Mouse (Mus musculus) thymus, postnatal 36 days (tissue): Measurements from ENCODE around the gene Maml2.

Experiments
- DNase-seq, 2 experiments: peaks; one replicate each; pipeline ENCODE4 v3.0.0; 2022; ENCODE audit warnings: mixed read lengths in 2 of 2

The Maml2 gene

GRCm38 (mm10) chr9:13497016-13497415, 199.3 kb downstream of the Maml2 start:
- DNase-seq = no peak

DNA sequence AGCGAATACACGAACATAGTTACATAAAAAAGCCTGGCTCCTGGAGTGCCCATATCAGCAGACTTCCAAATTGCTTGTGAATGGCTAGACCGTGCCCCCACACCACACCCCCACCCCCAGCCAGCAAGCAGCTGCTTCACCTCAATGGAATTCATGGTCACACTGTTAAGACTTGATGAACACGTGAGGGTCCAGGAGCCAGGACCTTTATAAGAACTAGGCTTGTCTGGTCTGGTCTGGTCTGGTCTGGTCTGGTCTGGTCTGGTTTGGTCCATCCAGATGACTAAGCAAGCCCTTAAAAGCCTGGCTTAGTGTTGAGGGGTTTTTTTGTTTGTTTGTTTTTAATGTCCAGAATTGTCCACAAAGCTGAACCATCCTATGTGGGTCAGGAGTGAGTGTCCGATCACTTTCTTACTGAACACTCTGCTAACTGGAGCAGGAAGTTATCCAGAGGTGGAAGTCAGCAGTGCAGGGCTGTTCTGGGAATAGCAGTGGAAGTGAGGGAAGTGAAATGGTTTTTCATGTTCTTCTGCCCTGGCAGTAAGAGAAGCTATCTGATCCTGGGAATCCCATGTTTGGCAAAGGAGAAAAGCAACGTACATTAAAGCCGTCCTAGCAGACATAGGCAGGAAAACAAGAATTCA, 200.1 kb downstream of the Maml2 start:
- DNase-seq = no peak

- DNase-seq = no peak
Measured at GRCm38 (mm10) chr9:13500045-13500444, 202.3 kb downstream of the Maml2 start.

DNA sequence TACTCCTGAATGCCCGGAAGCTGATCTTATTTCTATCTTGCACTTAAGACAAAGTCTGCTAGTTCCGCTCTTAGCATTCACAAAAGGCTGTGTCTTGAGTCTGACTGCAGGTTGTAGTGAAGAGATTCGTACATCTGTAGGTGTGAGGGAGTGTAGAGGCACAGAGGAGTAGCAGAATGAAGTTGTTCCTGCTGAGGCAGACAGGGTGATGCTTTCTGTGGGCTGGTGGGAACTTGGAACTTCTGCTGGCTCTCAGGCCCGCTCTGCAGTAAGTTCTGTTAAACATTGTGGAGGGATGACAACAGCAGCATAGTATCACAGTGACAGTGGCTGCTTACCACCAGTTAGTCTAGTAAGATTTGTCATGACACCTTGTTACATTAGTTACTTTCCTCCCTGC, 207.3 kb downstream of the Maml2 start:
- no peak for DNase-seq

DNA sequence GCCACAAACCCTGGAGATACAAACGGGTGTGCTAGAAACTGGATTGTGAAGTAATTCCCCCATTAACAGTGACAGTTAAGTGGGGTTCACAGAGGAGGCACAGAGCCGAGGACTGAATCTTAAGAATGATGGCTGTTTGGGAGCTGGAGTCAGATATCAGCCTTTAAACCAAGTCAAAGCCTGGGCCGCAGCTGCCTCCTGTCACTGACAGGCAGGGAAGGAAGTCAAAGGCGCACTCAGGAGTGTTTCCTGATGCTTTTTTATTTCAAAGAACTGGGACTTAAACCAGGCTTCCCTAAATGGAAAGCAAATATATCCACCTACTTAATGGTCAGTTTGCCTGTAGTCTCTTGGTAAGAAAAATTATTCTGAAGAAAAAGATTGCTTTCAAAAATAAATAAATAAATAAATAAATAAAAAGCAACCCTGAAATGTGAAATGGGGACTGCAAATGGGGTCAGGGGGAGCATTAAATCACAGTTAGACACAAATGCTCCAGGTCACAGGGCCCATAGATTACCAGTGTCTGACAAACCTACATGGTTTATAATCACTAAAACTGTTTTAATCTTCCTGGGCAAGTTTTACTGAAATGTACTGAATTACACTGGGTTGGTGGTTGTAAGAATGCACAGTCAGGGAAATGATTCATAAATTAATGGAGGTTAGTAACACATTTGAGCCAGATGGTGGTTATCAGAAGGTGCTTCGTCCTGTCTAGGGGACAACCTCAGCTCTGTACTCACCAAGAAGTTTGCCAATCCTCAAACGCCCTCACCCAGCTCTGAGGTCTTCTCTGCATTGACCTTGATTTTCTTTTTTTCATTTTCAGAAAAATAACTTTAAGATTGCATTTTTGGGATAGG, 209.4 kb downstream of the Maml2 start:
- DNase-seq = no peak

DNA sequence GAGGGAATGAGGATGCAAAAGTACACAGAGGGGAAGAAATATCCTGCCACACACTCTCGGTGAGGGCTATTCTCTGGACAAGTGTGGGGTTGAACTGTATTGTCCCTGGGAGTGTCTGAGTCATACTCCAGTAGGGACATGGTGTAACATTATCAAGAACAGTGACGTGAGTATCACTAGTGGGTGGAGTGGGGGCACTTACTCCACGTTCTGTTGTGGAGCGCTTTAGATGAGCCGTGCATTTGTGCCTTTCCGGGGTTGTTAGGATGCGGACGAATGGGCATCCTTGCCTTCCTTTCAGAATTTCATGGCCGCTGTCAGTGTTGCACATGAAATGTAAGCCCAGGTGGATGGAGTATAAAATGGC, 210.0 kb downstream of the Maml2 start:
- no peak for DNase-seq

- DNase-seq = no peak
Measured at GRCm38 (mm10) chr9:13509751-13510150, 212.0 kb downstream of the Maml2 start.

- DNase-seq = no peak
Measured at GRCm38 (mm10) chr9:13510621-13511369, 213.0 kb downstream of the Maml2 start.

DNA sequence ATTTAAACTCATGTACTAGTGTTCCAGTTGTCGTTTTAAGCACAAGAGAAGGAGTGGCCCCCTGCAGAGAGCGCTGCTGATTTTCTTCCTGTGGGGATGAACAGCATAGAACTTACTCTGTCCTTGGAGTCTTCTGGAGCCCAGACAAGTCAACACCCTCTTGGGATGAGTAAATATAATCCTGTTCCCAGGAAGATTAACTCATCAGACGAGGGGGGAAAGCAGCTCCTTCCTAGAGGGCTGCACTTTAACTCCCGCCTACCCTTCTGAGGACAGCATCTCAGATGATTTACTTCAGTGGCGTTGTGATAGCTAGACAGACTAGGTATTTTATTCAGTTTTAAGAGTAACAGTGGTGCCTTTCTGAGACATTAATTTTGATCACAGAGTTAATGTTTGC, 215.4 kb downstream of the Maml2 start:
- DNase-seq = no peak

- DNase-seq = no peak
Measured at GRCm38 (mm10) chr9:13514435-13514834, 216.7 kb downstream of the Maml2 start.

- no peak for DNase-seq
Measured at GRCm38 (mm10) chr9:13515976-13516375, 218.2 kb downstream of the Maml2 start.

DNA sequence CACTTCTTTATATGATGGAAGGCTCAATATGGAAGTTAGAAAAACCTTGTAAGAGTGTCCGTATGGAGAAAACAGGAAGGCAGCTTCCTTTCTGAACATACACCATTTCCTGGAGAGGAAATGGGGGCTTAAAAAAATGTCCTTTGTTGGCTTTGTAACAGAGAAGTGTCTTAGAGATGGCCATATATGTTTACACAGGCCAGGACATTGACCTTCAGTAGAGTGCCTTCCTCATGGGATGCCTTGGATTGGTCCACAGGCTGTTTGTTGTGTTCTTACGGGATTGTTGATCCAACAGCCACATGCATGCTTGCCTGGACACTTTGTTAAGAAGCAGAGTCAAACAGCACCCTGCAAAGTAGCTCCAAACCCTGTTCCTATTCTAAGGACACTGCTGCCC, 220.3 kb downstream of the Maml2 start:
- no peak for DNase-seq

DNA sequence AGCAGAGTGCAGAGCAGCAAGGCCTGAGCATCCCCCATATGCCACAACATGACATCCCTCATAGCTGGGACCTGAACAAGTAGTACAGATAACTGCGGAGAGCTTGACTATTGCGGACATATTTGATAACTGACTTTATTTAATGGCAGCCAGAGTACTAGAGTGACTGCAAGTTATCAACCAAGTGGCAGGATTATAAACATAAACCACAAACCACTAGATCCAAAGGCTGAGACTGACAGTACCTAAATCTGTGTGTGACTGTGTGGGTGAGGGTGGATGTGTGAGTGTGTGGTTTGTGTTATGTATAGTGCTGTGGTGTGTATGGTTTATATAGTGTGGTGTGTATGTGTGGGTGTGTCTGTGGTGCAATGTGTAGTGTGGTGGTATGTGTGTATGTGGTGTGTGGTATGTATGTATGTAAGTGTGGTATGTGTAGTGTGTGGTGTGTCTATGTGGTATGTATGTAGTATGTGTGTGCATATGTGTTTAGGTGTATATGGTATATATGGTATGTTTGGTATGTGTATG, 220.7 kb downstream of the Maml2 start:
- DNase-seq = no peak

GRCm38 (mm10) chr9:13522061-13522820, 224.5 kb downstream of the Maml2 start:
- DNase-seq = no peak

GRCm38 (mm10) chr9:13523046-13523445, 225.3 kb downstream of the Maml2 start:
- DNase-seq = no peak

GRCm38 (mm10) chr9:13525075-13525474, 227.3 kb downstream of the Maml2 start:
- DNase-seq = no peak

GRCm38 (mm10) chr9:13525561-13526255, 228.0 kb downstream of the Maml2 start:
- DNase-seq = no peak

GRCm38 (mm10) chr9:13530575-13530974, 232.8 kb downstream of the Maml2 start:
- peak; percentile 8 to 14 for DNase-seq

DNA sequence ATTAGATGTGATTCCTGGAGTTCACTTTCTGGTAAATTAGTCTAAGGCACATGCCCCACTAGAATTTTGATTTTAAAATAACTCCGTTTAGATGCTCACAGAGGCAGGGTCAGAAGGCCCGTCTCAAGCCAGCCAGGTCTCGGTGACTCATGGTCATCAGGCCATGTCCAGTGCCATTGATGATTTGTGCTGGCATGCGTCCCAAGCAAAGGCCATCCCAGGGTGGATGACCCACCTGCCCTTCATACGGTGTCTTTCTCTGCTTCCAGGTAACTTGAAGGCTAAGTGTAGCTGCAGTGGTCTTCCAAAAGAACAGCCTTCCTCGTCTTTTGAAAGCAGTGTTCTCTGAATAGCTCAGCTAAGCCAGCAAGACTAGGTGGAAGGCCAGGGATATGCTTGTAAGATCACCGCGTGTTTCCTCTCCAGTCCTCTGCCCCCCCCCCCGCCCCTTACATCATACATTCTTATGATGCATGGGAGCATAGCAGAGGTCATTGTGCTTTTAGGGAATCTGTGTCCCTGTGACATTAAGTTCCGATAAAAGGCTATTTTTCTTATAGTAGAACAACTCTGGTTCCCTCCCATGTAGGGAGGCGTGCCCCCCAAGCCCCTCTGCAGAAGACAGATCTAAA, 235.4 kb downstream of the Maml2 start:
- DNase-seq = no peak

- no peak for DNase-seq
Measured at GRCm38 (mm10) chr9:13535803-13536202, 238.0 kb downstream of the Maml2 start.
